Comparison of ENCODE assay signal across 11 mouse cellular contexts in the genomic region with DNA sequence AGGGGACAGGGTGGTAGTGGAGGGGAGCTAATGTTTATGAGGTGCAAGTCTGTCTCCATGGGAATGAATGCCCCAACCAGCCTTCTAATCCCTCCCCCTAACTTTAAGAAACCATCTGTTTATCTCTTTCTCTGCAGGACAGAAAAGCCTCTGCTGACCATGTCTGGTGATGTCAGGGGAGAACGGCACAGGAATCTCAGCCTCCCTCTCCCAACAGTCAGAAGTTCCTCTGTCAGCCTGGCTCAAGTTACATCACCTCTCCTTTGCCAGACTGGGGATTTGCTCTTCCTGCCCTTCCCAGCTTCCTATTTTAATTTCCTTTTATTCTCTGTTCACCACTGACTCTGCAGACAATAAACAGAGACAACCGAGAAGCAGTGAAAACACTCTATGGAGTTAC. TPM values are rescaled to one million over a fixed set of nuclear protein-coding genes. Genes with fewer than 3 reads are reported as not detected.
DNase-seq lines count a peak whose midpoint lies in the region; ATAC-seq and TF ChIP-seq lines count a peak whose summit lies in the region.
"Had no signal": no experiment of that assay in that cellular context is flagged by ENCODE, and none has a peak within 500 bp of the region (broad histone marks: within the 10 kb centered on the region; RNA-seq: fewer than 3 reads in every experiment).

No protein-coding gene starts in this region.

- no peak for TF ChIP-seq POLR2A in heart, adult 2 months (IDR thresholded peaks at IDR 0.05; ENCODE audit: insufficient read depth, low read depth, low read length)

- TF ChIP-seq EP300 in heart, adult 2 months (IDR thresholded peaks at IDR 0.05; ENCODE audit: insufficient read depth, low read depth, low read length) = no peak

- no peak overlapping the region for H3K4me3 ChIP-seq in heart, adult 2 months
- H3K4me3 ChIP-seq in lung, embryonic 14.5 days (ENCODE audit: low read depth, low read length) = no peak overlapping the region
- 0 out of 2 replicates have a peak overlapping the region, but pooled peaks have one; percentile 16 for H3K4me3 ChIP-seq in embryonic facial prominence, embryonic 10.5 days
- H3K4me3 ChIP-seq in layer of hippocampus, adult 2 months = no peak overlapping the region

- no peaks in the 10 kb centered on the region for H3K27me3 ChIP-seq in heart, adult 2 months (ENCODE audit: control insufficient read depth, insufficient read depth, low read length)
- no peaks in the 10 kb centered on the region for H3K27me3 ChIP-seq in lung, embryonic 14.5 days (ENCODE audit: insufficient read depth, low read length)
- H3K27me3 ChIP-seq in embryonic facial prominence, embryonic 10.5 days (replicated peaks; ENCODE audit: low read depth, poor library complexity, severe bottlenecking) = no peaks in the 10 kb centered on the region

- peak overlapping the region; percentile 5; the same call in 1 of the 2 replicates for H3K4me2 ChIP-seq in lung, embryonic 14.5 days

- no peaks in the 10 kb centered on the region; the same call in 1 of the 2 replicates for H3K79me2 ChIP-seq in heart, adult 2 months (replicated peaks; ENCODE audit: control insufficient read depth, insufficient read depth, low read length)

- H3K4me1 ChIP-seq in heart, adult 2 months (ENCODE audit: control insufficient read depth, insufficient read depth, low read length) = peaks cover 20% of the 10 kb centered on the region
- peaks cover 38% of the 10 kb centered on the region for H3K4me1 ChIP-seq in lung, embryonic 14.5 days (ENCODE audit: insufficient read depth)
- H3K4me1 ChIP-seq in embryonic facial prominence, embryonic 10.5 days = peaks cover 88% of the 10 kb centered on the region

- no peak for TF ChIP-seq CTCF in heart, adult 2 months (IDR thresholded peaks at IDR 0.05)
- TF ChIP-seq CTCF in lung, embryonic 14.5 days (IDR thresholded peaks at IDR 0.05; ENCODE audit: low read depth) = no peak
- no peak for TF ChIP-seq CTCF in layer of hippocampus, adult 2 months (conservative IDR thresholded peaks at IDR 0.05)

- peak overlapping the region; percentile 36 for H3K27ac ChIP-seq in heart, adult 2 months
- H3K27ac ChIP-seq in lung, embryonic 14.5 days (ENCODE audit: low read depth) = peak overlapping the region; percentile 27; the same call in 1 of the 2 replicates
- peak overlapping the region; percentile 45 for H3K27ac ChIP-seq in embryonic facial prominence, embryonic 10.5 days (replicated peaks)
- no peak overlapping the region for H3K27ac ChIP-seq in layer of hippocampus, adult 2 months
- H3K27ac ChIP-seq: liver, embryonic 14.5 days had no signal

- 10% methylated on average over 2 of the region's 2 CpGs for WGBS in heart, adult 2 months
- WGBS in lung, embryonic 14.5 days = 5% methylated on average over 2 of the region's 2 CpGs
- 1% methylated on average over 2 of the region's 2 CpGs for WGBS in embryonic facial prominence, embryonic 10.5 days

- H3K9me3 ChIP-seq in lung, embryonic 14.5 days (ENCODE audit: low read depth, low read length) = no peaks in the 10 kb centered on the region
- no peaks in the 10 kb centered on the region for H3K9me3 ChIP-seq in embryonic facial prominence, embryonic 10.5 days

- no peaks in the 10 kb centered on the region; the same call in 1 of the 2 replicates for H3K36me3 ChIP-seq in heart, adult 2 months (ENCODE audit: control insufficient read depth, insufficient read depth, low read length)
- H3K36me3 ChIP-seq in lung, embryonic 14.5 days (ENCODE audit: insufficient read depth) = no peaks in the 10 kb centered on the region
- peaks cover 15% of the 10 kb centered on the region for H3K36me3 ChIP-seq in embryonic facial prominence, embryonic 10.5 days (replicated peaks)

- ATAC-seq in lung, embryonic 14.5 days (ENCODE audit: insufficient read depth) = 0 out of 2 replicates have a peak, but pooled peaks have one; percentile 22

- H3K9ac ChIP-seq in heart, adult 2 months (ENCODE audit: low read depth, low read length) = no peak overlapping the region
- H3K9ac ChIP-seq in lung, embryonic 14.5 days = no peak overlapping the region; the same call in 1 of the 2 replicates
- H3K9ac ChIP-seq: liver, embryonic 14.5 days had no signal

- no peak for DNase-seq in heart, adult 2 months
- DNase-seq in heart, adult 11 months = no peak
- DNase-seq in lung, embryonic 14.5 days = peak; percentile 59
- DNase-seq in lung, adult 18-20 months = no peak
- DNase-seq in embryonic facial prominence, embryonic 10.5 days (ENCODE audit: low spot score) = no peak
- DNase-seq in mesoderm, embryonic 11.5 days (ENCODE audit: low read depth, low spot score) = peak; percentile 73
- no peak for DNase-seq in layer of hippocampus, adult 18-20 months (ENCODE audit: low spot score in 2 of 2)
- DNase-seq in layer of hippocampus, adult 2 months (ENCODE audit: low spot score in 2 of 2) = no peak
- DNase-seq: layer of hippocampus, adult 9-11 months had no signal

- intact Hi-C loops in heart, adult 2 months (cut with DNase I) = loop anchor here (5.0 kb wide), 1 partner anchor 76 kb away; no protein-coding TSS in a partner anchor

RNA-seq across cellular contexts. Expression of a gene that starts 40.6 kb away (rescaled TPM):
- 10 to 100 TPM in 1 of 2 experiments, 1 to 10 TPM in 1; 8.8 to 10.0 TPM for total RNA-seq in heart, adult 2 months (2021)
- 10.6 and 17.7 TPM in 2 replicates for polyA plus RNA-seq in heart, adult 2 months (2012; rRNA removed)
- polyA plus RNA-seq in lung, embryonic 14.5 days (2014; fragmentation: Nextera tagmentation; extraction: Ambion mirVana) = 38.3 and 41.1 TPM in 2 replicates
- polyA plus RNA-seq in embryonic facial prominence, embryonic 10.5 days (2016; fragmentation: Nextera tagmentation; extraction: Ambion mirVana) = 34.8 and 37.1 TPM in 2 replicates
- 1 to 10 TPM; 3.2 to 3.5 TPM for total RNA-seq in layer of hippocampus, adult 18-20 months (2021)
- total RNA-seq in layer of hippocampus, adult 2 months (2021) = 1 to 10 TPM; 3.6 to 3.8 TPM
- total RNA-seq: granulocyte monocyte progenitor cell, adult 5-6 weeks had no signal

Comparison
In these comparisons a context has a peak if more than half of its experiments do, and no peak if none do; other contexts are left out.
1. DNase-seq: peak in lung, embryonic 14.5 days (single experiment) and mesoderm, embryonic 11.5 days (single experiment); none in heart, adult 2 months (0 of 2), heart, adult 11 months (single experiment), lung, adult 18-20 months (0 of 2), embryonic facial prominence, embryonic 10.5 days (single experiment), layer of hippocampus, adult 18-20 months (0 of 2) and layer of hippocampus, adult 2 months (0 of 2).